Mouse (Mus musculus) layer of hippocampus, adult 11-12 months (tissue): ENCODE data around the gene Olfr510.
"Not testable (repeated sequence)": the region's sequence is repeated elsewhere in the genome, so short reads cannot be mapped to it uniquely, and the experiment has no call there.

Experiments used
- DNase-seq: peaks from one replicate; pipeline ENCODE4 v3.0.0; 2022; ENCODE audit warnings: low spot score

Olfr510 gene

GRCm38 (mm10) chr7:108666118-108666517 is at the start of gene Olfr510:
Gene Olfr510 (plus strand): TSS chr7:108666418.
- DNase-seq, result no peak

DNA sequence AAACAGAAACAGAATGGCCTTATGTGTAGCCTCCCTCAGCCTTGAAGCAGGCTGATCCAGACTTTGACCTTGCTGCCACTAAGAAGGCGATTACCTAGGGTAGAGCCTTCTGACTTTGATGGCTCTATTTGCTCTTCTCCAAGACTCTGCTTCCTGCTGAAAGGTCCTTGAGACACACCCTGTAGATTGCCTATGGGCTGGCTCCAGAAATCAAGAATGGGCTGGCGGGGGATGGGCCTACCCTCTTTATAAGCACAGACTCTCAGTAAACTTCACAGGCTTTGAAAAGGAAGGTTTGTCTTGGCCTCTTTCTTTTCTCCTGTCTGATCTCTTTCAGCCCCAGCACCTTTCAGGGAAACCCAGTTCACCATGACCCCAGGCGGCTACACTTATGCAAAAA is 49.4 kb upstream of the Olfr510 start:
- not testable (repeated sequence) for DNase-seq

DNA sequence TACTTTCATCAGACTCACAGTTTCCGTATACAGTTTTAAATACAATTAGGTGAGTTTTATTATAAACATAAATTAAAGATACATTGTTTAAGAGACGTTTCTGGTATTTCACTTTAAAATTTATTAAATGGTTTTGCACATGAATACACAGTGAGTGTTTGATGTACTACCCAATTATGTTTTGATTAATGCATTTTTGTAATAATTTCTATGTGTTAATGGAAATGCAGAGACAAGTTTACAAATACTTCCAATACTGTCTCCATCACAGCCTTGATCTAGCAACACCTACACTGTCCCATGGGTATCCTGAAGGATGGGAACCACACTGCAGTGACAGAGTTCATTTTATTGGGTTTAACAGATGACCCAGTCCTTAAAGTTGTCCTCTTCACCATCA is 44.7 kb upstream of the Olfr510 start, which contains the start of gene Olfr507:
TSS of gene Olfr507 (plus strand) at position 301 of the 400 bp plus-strand sequence.
- no peak for DNase-seq

- DNase-seq, result no peak
Measured at GRCm38 (mm10) chr7:108629694-108630093, 36.5 kb upstream of the Olfr510 start, which contains the start of gene Olfr508. Gene Olfr508 (plus strand): TSS chr7:108629994.

GRCm38 (mm10) chr7:108651806-108652205 is 14.4 kb upstream of the Olfr510 start, which contains the start of gene Olfr509:
Gene Olfr509 (minus strand): TSS chr7:108651906.
- no peak for DNase-seq

DNA sequence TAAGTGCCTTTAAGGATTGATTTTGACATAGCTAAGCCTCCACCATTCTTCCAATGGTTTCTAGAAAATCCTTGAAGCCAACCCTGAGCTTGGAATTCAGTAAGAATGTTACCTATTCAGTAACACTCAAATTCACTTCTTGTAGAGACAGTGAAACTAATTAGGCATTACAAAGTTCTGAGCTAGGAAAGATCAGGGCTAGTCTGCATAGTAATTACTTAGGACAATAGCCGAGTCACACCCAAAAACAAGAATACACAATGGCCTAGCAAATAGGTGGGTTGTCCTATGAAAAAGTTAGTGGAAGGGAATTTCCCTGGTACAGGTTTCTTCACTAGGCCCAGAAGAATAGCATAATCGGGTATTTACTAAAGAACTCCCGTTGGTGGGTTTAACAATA is 3.8 kb upstream of the Olfr510 start:
- no peak for DNase-seq

DNA sequence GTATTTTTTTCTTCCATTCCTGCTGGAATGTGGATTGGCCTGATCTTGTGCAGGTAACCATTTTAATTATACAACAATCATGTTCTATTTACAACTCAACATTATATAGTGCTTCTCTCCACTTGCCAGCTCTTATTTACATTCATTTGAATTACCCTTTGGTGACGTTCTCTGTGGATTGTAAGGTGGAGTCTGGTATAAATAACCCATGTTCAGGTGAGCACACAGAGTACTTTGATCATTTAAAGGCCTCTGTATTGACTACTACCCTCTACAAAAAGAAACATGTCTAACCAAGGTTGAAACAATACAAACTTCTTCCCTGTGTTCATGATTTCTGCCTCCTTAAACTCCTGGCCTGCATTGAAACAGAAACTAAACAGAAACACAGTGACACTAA is 4.8 kb downstream of the Olfr510 start:
- DNase-seq, result no peak

- no peak for DNase-seq
Measured at GRCm38 (mm10) chr7:108678886-108679285, 12.7 kb downstream of the Olfr510 start.

GRCm38 (mm10) chr7:108713020-108713419 is 46.8 kb downstream of the Olfr510 start, which contains the start of gene Olfr512:
Gene Olfr512 (plus strand): TSS chr7:108713320.
- DNase-seq, result no peak
